Comparison of ENCODE assay signal across 1 mouse cellular context in genomic region chr17:84790447-84791098, GRCm38 (mm10).
A peak's percentile ranks its signal among the peaks of the same experiment; 100 is the strongest.
TF ChIP-seq lines count a peak whose summit lies in the region.

Lrpprc (minus strand) TSS chr17:84790789.

TF ChIP-seq in MEL, 35 proteins besides CTCF, POLR2A, EP300 and RAD21 (continued from another document):
- TF ChIP-seq MAZ (IDR thresholded peaks at IDR 0.05; ENCODE audit: low read depth, low read length) (no peak), CHD2 (IDR thresholded peaks at IDR 0.05; ENCODE audit: low read length) (no peak), SMC3 (IDR thresholded peaks at IDR 0.05; ENCODE audit: low read depth, low read length) (no peak), MXI1 (IDR thresholded peaks at IDR 0.05; ENCODE audit: low read depth, low read length) (peak; percentile 99), SIN3A (IDR thresholded peaks at IDR 0.05; ENCODE audit: low read length) (peak; percentile 96)
